27 mouse cellular contexts compared by ENCODE assay signal in the genomic region with DNA sequence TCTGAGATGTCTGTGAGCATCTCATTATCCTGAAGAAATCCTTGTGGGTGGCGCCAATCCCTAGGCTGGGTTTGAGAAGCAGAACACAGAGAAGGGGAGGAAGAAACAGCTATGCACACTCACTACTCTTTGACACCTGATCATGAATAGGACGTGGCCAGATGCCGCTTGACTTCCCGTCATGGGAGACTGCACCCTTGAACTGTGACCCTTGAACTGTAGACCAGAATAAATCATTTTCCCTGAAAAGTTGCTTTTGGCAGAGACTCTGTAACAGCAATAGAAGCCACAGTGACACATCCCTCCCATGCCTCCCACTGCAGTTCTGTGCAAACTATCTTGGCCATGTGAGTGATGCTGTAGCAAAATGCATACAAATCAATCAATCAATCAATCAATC.
DNase-seq lines count a peak whose midpoint lies in the region; ATAC-seq and TF ChIP-seq lines count a peak whose summit lies in the region.
"Had no signal": no experiment of that assay in that cellular context is flagged by ENCODE, and none has a peak within 500 bp of the region (broad histone marks: within the 10 kb centered on the region; RNA-seq: fewer than 3 reads in every experiment).

No protein-coding gene starts in this region.

- H3K4me3 ChIP-seq in hindbrain, embryonic 15.5 days, result no peak overlapping the region
- H3K4me3 ChIP-seq in hindbrain, postnatal 0 days (ENCODE audit: low read length), result no peak overlapping the region
- no peak overlapping the region for H3K4me3 ChIP-seq in liver, adult 2 months (ENCODE audit: insufficient read depth, low read depth, low read length)
- no peak overlapping the region for H3K4me3 ChIP-seq in liver, embryonic 11.5 days (ENCODE audit: low read depth, low read length)
- H3K4me3 ChIP-seq: embryonic facial prominence, embryonic 10.5 days; embryonic facial prominence, embryonic 15.5 days; forebrain, embryonic 12.5 days; heart, adult 2 months; limb, embryonic 10.5 days; limb, embryonic 15.5 days; liver, embryonic 15.5 days; midbrain, embryonic 12.5 days; myocyte; neural tube, embryonic 12.5 days had no signal

- DNase-seq in hindbrain, postnatal 0 days (ENCODE audit: low spot score), result no peak
- DNase-seq in liver, adult 2 months (ENCODE audit: extremely low read depth, low read depth, low spot score), result peak; percentile 29
- DNase-seq in liver, embryonic 11.5 days (ENCODE audit: low spot score), result no peak
- peak; percentile 64 for DNase-seq in kidney, adult 9 months
- DNase-seq in kidney, postnatal 25 days, result peak; percentile 33 to 48
- no peak for DNase-seq in thymus, postnatal 10 days (ENCODE audit: low spot score in 2 of 2)
- no peak for DNase-seq in urinary bladder, postnatal 10 days (ENCODE audit: low spot score)
- DNase-seq: adrenal gland, adult 8-10 months; cerebellum, adult 2 months; cerebellum, postnatal 14 days; gastrocnemius, postnatal 25 days; spleen, adult 18-20 months; thymus, adult 18-20 months; thymus, postnatal 36 days had no signal

- H3K9me3 ChIP-seq in hindbrain, embryonic 15.5 days, result no peaks in the 10 kb centered on the region
- no peaks in the 10 kb centered on the region for H3K9me3 ChIP-seq in hindbrain, postnatal 0 days (ENCODE audit: low read length)
- no peaks in the 10 kb centered on the region for H3K9me3 ChIP-seq in liver, embryonic 11.5 days (ENCODE audit: control insufficient read depth, low read length)
- H3K9me3 ChIP-seq: embryonic facial prominence, embryonic 15.5 days; forebrain, embryonic 12.5 days; limb, embryonic 10.5 days; limb, embryonic 15.5 days; liver, embryonic 15.5 days; midbrain, embryonic 12.5 days; neural tube, embryonic 12.5 days had no signal

- no peak overlapping the region for H3K4me2 ChIP-seq in hindbrain, embryonic 15.5 days
- no peak overlapping the region for H3K4me2 ChIP-seq in hindbrain, postnatal 0 days (ENCODE audit: low read depth, low read length)
- H3K4me2 ChIP-seq in liver, embryonic 11.5 days, result no peak overlapping the region
- H3K4me2 ChIP-seq: embryonic facial prominence, embryonic 15.5 days; forebrain, embryonic 12.5 days; limb, embryonic 15.5 days; liver, embryonic 15.5 days; lung, embryonic 14.5 days; midbrain, embryonic 12.5 days; neural tube, embryonic 12.5 days had no signal

- H3K79me2 ChIP-seq in liver, adult 2 months (ENCODE audit: control insufficient read depth, insufficient read depth, low read length), result no peaks in the 10 kb centered on the region

- TF ChIP-seq POLR2A in liver, adult 2 months (IDR thresholded peaks at IDR 0.05; ENCODE audit: extremely low read depth, insufficient read depth, low read length), result no peak

- no peaks in the 10 kb centered on the region for H3K27me3 ChIP-seq in hindbrain, embryonic 15.5 days
- no peaks in the 10 kb centered on the region for H3K27me3 ChIP-seq in hindbrain, postnatal 0 days (ENCODE audit: insufficient read depth, low read length)
- no peaks in the 10 kb centered on the region for H3K27me3 ChIP-seq in liver, adult 2 months (ENCODE audit: control insufficient read depth, insufficient read depth, low read length)
- H3K27me3 ChIP-seq in liver, embryonic 11.5 days (replicated peaks; ENCODE audit: control insufficient read depth, insufficient read depth, low read length), result no peaks in the 10 kb centered on the region
- H3K27me3 ChIP-seq: embryonic facial prominence, embryonic 15.5 days; forebrain, embryonic 12.5 days; limb, embryonic 15.5 days; liver, embryonic 15.5 days; midbrain, embryonic 12.5 days; neural tube, embryonic 12.5 days had no signal

- peaks cover 6% of the 10 kb centered on the region for H3K4me1 ChIP-seq in hindbrain, embryonic 15.5 days (replicated peaks)
- no peaks in the 10 kb centered on the region for H3K4me1 ChIP-seq in hindbrain, postnatal 0 days (ENCODE audit: insufficient read depth, low read length)
- no peaks in the 10 kb centered on the region for H3K4me1 ChIP-seq in liver, adult 2 months (ENCODE audit: control insufficient read depth, insufficient read depth, low read length)
- no peaks in the 10 kb centered on the region; the same call in 1 of the 2 replicates for H3K4me1 ChIP-seq in liver, embryonic 11.5 days (replicated peaks; ENCODE audit: control insufficient read depth, insufficient read depth, low read length)
- H3K4me1 ChIP-seq: embryonic facial prominence, embryonic 10.5 days; embryonic facial prominence, embryonic 15.5 days; limb, embryonic 10.5 days; limb, embryonic 15.5 days; liver, embryonic 15.5 days; midbrain, embryonic 12.5 days; neural tube, embryonic 12.5 days had no signal

- no peak overlapping the region for H3K27ac ChIP-seq in hindbrain, embryonic 15.5 days (replicated peaks)
- no peak overlapping the region for H3K27ac ChIP-seq in hindbrain, postnatal 0 days
- H3K27ac ChIP-seq in liver, adult 2 months (replicated peaks; ENCODE audit: insufficient read depth, low read depth, low read length), result no peak overlapping the region
- H3K27ac ChIP-seq in liver, embryonic 11.5 days (ENCODE audit: low read depth, low read length), result no peak overlapping the region
- H3K27ac ChIP-seq: embryonic facial prominence, embryonic 10.5 days; embryonic facial prominence, embryonic 15.5 days; forebrain, embryonic 12.5 days; heart, adult 2 months; limb, embryonic 10.5 days; limb, embryonic 15.5 days; liver, embryonic 15.5 days; midbrain, embryonic 12.5 days; neural tube, embryonic 12.5 days; stomach, postnatal 0 days had no signal

- no peak overlapping the region for H3K9ac ChIP-seq in hindbrain, embryonic 15.5 days
- no peak overlapping the region for H3K9ac ChIP-seq in hindbrain, postnatal 0 days (replicated peaks; ENCODE audit: low read length)
- H3K9ac ChIP-seq in liver, adult 2 months (ENCODE audit: low read depth, low read length), result no peak overlapping the region
- no peak overlapping the region for H3K9ac ChIP-seq in liver, embryonic 11.5 days (ENCODE audit: low read depth, low read length)
- H3K9ac ChIP-seq: embryonic facial prominence, embryonic 15.5 days; forebrain, embryonic 12.5 days; limb, embryonic 15.5 days; liver, embryonic 15.5 days; lung, embryonic 14.5 days; midbrain, embryonic 12.5 days; neural tube, embryonic 12.5 days had no signal

- TF ChIP-seq CTCF in hindbrain, postnatal 0 days (IDR thresholded peaks at IDR 0.05; ENCODE audit: low read depth), result no peak
- no peak for TF ChIP-seq CTCF in liver, adult 2 months (IDR thresholded peaks at IDR 0.05; ENCODE audit: low read depth, low read length)

- ATAC-seq in hindbrain, embryonic 15.5 days (ENCODE audit: low FRiP score, low read depth), result peak; percentile 17; the same call in 1 of the 2 replicates
- no peak for ATAC-seq in hindbrain, postnatal 0 days
- no peak for ATAC-seq in liver, embryonic 11.5 days (replicated peaks; ENCODE audit: low FRiP score)

- WGBS in hindbrain, embryonic 15.5 days, result 90% methylated on average over 4 of the region's 4 CpGs
- 91% methylated on average over 4 of the region's 4 CpGs for WGBS in hindbrain, postnatal 0 days
- WGBS in liver, adult 2 months, result 63% methylated on average over 4 of the region's 4 CpGs
- WGBS in liver, embryonic 11.5 days, result 92% methylated on average over 4 of the region's 4 CpGs

- H3K36me3 ChIP-seq in hindbrain, embryonic 15.5 days, result no peaks in the 10 kb centered on the region
- no peaks in the 10 kb centered on the region for H3K36me3 ChIP-seq in hindbrain, postnatal 0 days (ENCODE audit: insufficient read depth, low read length)
- H3K36me3 ChIP-seq in liver, adult 2 months (ENCODE audit: control insufficient read depth, insufficient read depth, low read length), result no peaks in the 10 kb centered on the region
- no peaks in the 10 kb centered on the region for H3K36me3 ChIP-seq in liver, embryonic 11.5 days (ENCODE audit: control insufficient read depth, insufficient read depth, low read length)
- H3K36me3 ChIP-seq: embryonic facial prominence, embryonic 15.5 days; forebrain, embryonic 12.5 days; limb, embryonic 15.5 days; liver, embryonic 15.5 days; midbrain, embryonic 12.5 days; neural tube, embryonic 12.5 days had no signal

Comparison
In these comparisons a context has a peak if more than half of its experiments do, and no peak if none do; other contexts are left out.
1. DNase-seq: peak in liver, adult 2 months (single experiment), kidney, adult 9 months (single experiment) and kidney, postnatal 25 days (2 of 2); none in hindbrain, postnatal 0 days (single experiment), liver, embryonic 11.5 days (single experiment), thymus, postnatal 10 days (0 of 2) and urinary bladder, postnatal 10 days (single experiment).